Mouse (Mus musculus) kidney, adult 18-20 months (tissue): ENCODE results near the gene Msantd1.

Experiments
- DNase-seq: peaks from one replicate; pipeline ENCODE4 v3.0.0; 2021

Gene Msantd1

DNA sequence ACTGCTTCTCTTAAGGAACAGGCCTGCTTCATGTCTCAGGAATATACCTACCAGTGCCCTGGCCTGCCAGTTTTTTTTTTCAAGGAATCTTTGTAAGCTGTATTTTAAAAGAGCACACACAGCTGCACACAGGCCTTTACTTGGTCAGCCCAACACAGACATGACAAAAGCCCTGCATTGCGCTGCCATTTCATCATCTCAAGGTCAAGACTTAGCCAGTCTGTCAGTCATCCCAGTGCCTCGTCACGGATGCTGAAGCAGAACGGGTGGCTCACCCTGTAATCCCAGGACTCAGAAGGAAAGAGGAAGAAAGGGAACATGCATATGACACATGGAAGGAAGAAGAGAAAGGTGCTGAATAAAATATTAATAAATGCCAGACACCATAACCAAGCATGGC is 19.8 kb downstream of the Msantd1 start:
- no peak for DNase-seq

DNA sequence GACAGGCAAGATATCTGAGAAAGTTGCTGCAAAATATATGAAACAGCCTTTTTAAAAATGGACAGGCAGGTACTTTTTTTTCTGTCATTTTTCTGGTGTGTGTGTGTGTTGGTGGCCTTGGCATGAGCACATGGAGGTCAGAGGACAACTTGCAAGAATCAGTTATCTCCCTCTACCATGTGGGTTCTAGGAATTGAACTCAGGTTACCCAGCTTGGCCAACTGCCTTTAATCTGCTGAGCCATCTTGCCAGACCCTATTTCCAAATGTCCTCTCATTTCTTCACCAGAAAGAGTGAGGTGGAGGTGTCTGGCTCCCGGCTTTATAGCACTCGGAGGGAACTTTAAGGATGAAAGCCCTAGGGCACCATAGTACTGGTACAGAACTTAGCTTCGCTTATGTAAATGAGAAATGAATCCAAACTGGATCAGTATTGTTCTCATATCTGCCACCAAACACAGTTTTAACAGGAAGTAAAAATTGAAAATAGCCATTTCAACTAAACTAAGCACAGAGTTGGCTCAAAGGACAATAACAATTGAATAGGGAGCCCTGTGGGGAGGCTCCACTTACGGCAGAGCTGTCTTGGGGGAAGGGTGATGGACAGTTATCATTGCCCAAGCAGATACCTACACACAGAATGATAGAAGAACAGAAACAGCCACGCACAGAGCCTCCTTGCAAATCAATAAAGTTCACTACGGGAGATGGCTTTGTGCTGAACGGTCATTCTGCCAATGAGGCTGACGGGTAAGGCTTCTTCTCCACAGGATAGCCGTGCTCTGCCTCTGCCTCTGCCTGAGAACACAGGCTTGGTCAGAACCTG is 22.6 kb downstream of the Msantd1 start:
- no peak for DNase-seq

DNA sequence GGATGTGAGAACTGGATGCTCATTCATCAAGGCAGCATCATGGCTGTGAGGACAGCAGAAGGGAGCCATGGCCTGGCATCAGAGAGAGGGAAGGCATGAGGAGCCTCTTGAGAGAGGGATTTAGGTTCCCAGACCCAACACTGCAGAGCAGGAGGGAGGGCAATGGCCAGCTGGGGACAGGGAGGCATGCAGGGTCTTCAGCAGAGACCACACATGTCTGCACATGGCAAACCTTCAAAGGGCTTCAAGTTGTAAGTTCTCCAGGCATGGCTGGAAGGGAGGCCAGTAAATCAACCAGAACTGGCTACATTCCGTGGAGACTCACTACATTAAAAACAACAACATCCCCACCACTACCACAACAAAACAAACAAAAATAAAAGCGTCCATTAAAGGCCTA is 23.3 kb downstream of the Msantd1 start:
- DNase-seq = no peak

- no peak for DNase-seq
These were observed 24.0 kb downstream of the Msantd1 start for GRCm38 (mm10) chr5:34931516-34932457.

- no peak for DNase-seq
These were observed 24.6 kb downstream of the Msantd1 start for GRCm38 (mm10) chr5:34932458-34932806.

DNA sequence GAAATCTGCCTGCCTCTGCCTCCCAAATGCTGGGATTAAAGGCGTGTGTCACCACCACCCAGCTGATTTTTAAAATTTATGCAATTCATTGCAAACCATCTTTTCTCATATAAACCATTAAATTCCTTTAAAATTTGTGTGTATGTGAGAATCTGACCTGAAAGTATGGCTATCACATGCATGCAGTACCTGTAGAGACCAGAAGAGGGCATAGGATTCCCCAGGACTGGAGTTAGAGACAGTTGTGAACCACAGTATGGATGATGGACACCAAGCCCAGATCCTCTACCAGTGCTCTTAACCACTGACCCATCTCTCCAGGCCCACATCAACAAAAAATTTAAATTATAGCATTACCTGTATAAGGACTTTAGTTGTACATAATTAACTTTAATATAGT is 25.6 kb downstream of the Msantd1 start:
- DNase-seq = no peak

GRCm38 (mm10) chr5:34941710-34942470 is 34.1 kb downstream of the Msantd1 start:
- DNase-seq = no peak

- DNase-seq = no peak
These were observed 35.6 kb downstream of the Msantd1 start for GRCm38 (mm10) chr5:34943428-34943827.

DNA sequence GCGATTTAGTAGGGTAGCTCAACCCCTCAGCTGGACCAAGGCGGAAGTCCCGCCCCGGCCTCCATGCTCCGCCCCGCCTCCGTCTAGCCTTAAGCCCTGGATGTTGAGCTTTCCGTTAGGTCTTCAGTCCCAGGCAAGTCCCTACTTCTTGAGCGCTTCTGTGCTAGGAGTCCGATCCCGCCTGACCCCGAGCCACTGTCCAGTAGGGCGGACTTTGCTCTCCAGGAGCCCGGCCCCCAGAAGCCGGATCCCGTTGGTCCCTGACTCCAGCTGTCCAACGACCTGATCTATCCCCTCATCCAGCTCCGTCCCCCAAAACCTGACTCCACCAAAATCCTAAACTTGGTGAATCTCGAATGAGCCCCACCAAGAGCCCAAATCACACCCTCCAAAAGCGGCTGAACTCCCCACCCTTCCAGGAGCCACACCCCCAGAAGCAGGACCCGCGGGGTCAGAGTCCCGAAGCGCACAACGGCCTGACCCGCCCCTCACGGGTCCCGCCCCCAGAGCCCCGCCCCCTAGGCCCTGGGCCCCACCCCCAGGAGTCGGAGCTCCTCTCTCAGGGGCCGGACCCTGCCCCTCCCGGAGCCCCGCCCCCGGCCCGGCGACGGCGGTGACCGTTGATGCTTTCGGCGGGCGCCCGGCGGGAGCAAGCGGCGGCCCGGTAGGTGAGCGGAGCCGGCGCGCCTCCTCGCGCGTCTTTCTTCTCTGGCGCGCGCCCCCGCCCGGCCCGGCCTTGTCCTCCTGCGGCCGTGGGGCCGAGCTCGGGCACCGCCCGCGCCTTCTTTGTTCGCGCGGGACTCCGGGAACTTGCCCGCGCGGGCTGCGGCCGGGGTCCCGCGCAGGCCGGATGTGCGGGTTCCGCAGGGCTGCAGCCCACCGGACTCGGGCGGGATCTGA is 41.3 kb downstream of the Msantd1 start, which contains the start of gene Rgs12:
TSS of gene Rgs12 (plus strand) at position 585 of the 900 bp plus-strand sequence.
- DNase-seq = peak; percentile 89

- DNase-seq = no peak
These were observed 42.0 kb downstream of the Msantd1 start for GRCm38 (mm10) chr5:34949769-34950211.

DNA sequence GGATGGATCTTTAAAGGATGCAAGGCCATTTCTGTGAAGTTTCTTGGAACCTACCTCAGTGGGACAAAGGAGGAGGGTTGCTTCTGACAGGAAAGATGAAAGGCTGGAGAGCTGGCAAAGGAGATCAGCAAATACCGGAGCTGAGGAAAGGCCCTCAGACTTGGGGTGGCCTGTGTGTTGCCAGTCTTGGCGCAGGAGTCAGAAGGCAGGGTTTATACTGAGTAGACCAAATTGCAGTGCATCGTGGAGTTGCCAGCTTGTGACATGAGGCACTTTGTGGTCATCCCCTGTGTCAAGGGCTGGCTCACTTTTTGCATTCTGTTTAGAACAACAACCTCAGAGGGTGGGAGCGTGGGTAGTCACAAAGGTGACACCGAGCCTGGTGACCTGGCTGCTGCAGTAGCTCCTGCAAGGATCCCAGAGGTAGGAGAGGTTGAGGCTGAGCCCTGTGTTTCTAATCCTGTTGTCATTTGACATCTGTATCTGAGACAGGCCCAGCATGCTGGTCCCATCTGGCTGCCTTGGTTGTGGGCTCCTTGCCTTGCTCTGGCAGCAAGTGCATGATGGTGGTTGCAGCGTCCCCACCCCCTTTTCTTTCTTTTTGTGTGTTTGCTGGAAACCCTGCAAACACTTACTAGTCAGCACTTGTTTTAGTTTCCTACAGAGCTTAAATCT is 42.8 kb downstream of the Msantd1 start:
- no peak for DNase-seq

GRCm38 (mm10) chr5:34951161-34951834 is 43.5 kb downstream of the Msantd1 start:
- peak; percentile 39 for DNase-seq

GRCm38 (mm10) chr5:34954508-34954907 is 46.7 kb downstream of the Msantd1 start:
- DNase-seq = no peak

DNA sequence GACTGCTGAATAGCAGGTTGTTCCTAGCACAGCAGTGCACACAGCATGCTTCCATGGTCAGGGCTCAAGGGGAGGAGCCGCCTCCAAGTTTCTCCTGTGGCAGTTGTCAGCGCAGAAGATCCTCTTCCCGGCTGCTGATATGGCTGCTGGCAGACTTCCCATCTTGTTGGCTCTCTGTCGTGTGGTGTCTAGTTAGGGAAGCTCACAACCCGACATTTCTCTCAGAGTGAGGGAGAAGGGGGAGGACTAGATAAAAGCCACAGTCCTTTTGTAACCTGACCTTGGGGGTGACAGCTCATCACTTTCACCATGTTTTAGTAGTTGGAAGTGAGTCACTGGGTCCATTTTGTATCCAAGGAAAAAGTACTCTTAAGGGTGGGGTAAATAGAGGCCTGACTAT is 47.8 kb downstream of the Msantd1 start:
- no peak for DNase-seq

DNA sequence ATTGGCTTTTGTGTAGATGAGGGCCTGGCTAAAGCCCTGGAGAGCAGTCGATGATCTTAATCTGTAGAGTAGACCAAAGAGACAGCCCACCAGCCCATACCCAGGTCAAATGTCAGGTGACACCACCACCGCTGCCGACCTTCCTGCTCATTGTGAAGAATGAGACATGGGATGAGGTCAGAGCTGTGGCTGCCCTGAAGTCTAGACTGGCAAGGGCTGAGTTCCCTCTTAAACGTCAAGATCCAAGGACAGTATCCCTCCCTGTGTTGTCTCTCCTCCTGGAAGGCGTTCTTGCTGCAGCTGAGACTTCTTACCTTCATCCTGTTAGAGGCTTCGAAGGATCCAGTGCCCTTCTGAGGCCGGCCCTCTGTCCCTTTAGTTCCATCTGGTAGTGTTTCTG is 48.3 kb downstream of the Msantd1 start:
- no peak for DNase-seq

DNA sequence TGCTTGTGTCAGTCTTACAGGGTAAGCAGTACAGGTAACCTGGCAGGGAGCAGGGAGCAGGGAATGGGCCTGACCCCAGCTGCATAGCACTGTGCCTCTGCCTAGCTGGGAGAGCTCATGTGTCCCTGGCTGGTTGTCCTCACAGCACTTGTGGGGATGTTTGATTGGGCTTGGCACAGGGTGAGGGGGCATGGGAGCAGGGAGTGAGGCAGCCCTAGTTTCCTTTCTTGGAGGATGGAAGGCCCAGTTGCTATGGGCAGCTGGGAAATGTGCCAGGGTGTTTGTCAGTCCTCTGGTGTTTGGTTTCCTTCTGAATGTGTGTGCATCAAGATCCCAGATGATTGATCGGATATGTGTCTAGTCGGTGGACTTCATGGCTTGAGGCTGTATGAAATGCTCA is 49.2 kb downstream of the Msantd1 start:
- no peak for DNase-seq

GRCm38 (mm10) chr5:34960021-34960420 is 52.2 kb downstream of the Msantd1 start:
- no peak for DNase-seq

DNA sequence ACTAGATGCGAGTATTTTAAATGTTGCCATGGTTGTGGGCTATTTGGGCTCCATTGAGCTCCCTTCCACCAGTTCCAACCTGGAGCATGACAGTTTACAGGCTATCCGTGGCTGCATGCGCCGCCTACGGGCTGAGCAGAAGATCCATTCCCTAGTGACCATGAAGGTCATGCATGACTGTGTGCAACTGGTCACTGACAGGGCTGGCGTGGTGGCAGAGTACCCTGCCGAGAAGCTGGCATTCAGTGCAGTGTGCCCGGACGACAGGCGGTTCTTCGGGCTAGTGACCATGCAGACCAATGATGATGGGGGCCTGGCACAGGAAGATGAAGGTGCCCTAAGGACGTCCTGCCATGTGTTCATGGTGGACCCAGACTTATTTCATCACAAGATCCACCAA is 57.7 kb downstream of the Msantd1 start:
- no peak for DNase-seq

- DNase-seq = peak; percentile 17
These were observed 60.6 kb downstream of the Msantd1 start for GRCm38 (mm10) chr5:34968386-34968785.

DNA sequence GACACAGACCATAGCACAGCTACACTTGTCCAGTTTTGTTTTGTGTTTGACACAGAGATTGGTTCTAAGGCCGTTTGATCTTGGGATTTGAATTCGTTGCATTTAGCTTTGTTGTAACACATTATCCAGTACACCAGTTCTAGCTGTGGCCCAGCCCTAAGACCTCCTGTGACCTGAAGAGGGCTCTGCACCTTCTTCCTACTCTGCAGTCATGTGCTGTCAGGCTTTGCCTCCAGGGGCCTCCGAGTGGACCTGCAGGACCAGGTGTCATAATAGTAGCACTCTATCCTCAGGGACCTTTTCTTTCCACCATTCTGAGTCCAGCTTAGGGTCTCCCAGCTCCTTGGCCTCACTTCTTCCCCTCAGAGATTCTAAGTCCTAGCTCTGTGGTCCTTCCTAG is 64.7 kb downstream of the Msantd1 start:
- DNase-seq = no peak
